Mouse (Mus musculus) 416B (cell line): Measurements from ENCODE around the gene Mpc1.
A peak's percentile ranks its signal among the peaks of the same experiment; 100 is the strongest.
"Not testable (repeated sequence)": the region's sequence is repeated elsewhere in the genome, so short reads cannot be mapped to it uniquely, and the experiment has no call there.

Source experiments
- DNase-seq: peaks from one replicate; pipeline ENCODE4 v3.0.0; 2011; ENCODE audit warnings: low read depth

The Mpc1 gene

GRCm38 (mm10) chr17:8278356-8278755 is 4.3 kb upstream of the Mpc1 start:
- no peak for DNase-seq

GRCm38 (mm10) chr17:8283526-8284253 is 986 bp downstream of the Mpc1 start:
- peak; percentile 95 for DNase-seq

- DNase-seq, result no peak
Measured at GRCm38 (mm10) chr17:8284254-8284661, 1.6 kb downstream of the Mpc1 start.

- DNase-seq, result peak; percentile 22
Measured at GRCm38 (mm10) chr17:8285056-8285455, 2.4 kb downstream of the Mpc1 start.

- no peak for DNase-seq
Measured at GRCm38 (mm10) chr17:8286987-8287386, 4.3 kb downstream of the Mpc1 start.

- DNase-seq, result no peak
Measured at GRCm38 (mm10) chr17:8289993-8290679, 7.4 kb downstream of the Mpc1 start.

GRCm38 (mm10) chr17:8290736-8291135 is 8.0 kb downstream of the Mpc1 start:
- peak; percentile 41 for DNase-seq

- DNase-seq, result peak; percentile 49
Measured at GRCm38 (mm10) chr17:8295825-8296224, 13.1 kb downstream of the Mpc1 start.

GRCm38 (mm10) chr17:8296313-8296844 is 13.7 kb downstream of the Mpc1 start:
- no peak for DNase-seq

- no peak for DNase-seq
Measured at GRCm38 (mm10) chr17:8297746-8298145, 15.0 kb downstream of the Mpc1 start.

- no peak for DNase-seq
Measured at GRCm38 (mm10) chr17:8298281-8298680, 15.6 kb downstream of the Mpc1 start.

GRCm38 (mm10) chr17:8299524-8299923 is 16.8 kb downstream of the Mpc1 start:
- DNase-seq, result peak; percentile 61

GRCm38 (mm10) chr17:8301515-8301914 is 18.8 kb downstream of the Mpc1 start:
- DNase-seq, result peak; percentile 36

- DNase-seq, result no peak
Measured at GRCm38 (mm10) chr17:8302772-8303438, 20.2 kb downstream of the Mpc1 start.

- DNase-seq, result no peak
Measured at GRCm38 (mm10) chr17:8303671-8304070, 21.0 kb downstream of the Mpc1 start.

- peak; percentile 82 for DNase-seq
Measured at GRCm38 (mm10) chr17:8305801-8306200, 23.1 kb downstream of the Mpc1 start.

GRCm38 (mm10) chr17:8310838-8311614 is 28.3 kb downstream of the Mpc1 start, which contains the start of gene Sft2d1:
Gene Sft2d1, plus strand, starts transcription at chr17:8311102.
- DNase-seq, result peak; percentile 97

GRCm38 (mm10) chr17:8311751-8312150 is 29.0 kb downstream of the Mpc1 start:
- DNase-seq, result peak; percentile 28

- no peak for DNase-seq
Measured at GRCm38 (mm10) chr17:8313976-8314375, 31.3 kb downstream of the Mpc1 start.

GRCm38 (mm10) chr17:8316251-8316650 is 33.5 kb downstream of the Mpc1 start:
- peak; percentile 57 for DNase-seq

- not testable (repeated sequence) for DNase-seq
Measured at GRCm38 (mm10) chr17:8326877-8327276, 44.2 kb downstream of the Mpc1 start.
